Mouse (Mus musculus) adrenal gland, adult 2 months (tissue): ENCODE results near the gene Gm21962. TPM values are rescaled to one million over a fixed set of nuclear protein-coding genes. Genes with fewer than 3 reads are reported as not detected.

Experiments used
- DNase-seq: peaks from one replicate; pipeline ENCODE4 v3.0.0; 2021
- microRNA-seq, 2 experiments: library from miRNA; unstranded; fragments of <30 nt; microRNA quantifications; one replicate each; pipeline ENCODE4 v1.2.0; 2021
- polyA plus RNA-seq: library from polyadenylated mRNA; depleted of rRNA; stranded (reverse); fragments of >200 nt; gene quantifications from 2 replicates; pipeline ENCODE4 v1.2.3, GENCODE M21; 2012; rRNA removed
- total RNA-seq, 2 experiments: library from RNA; stranded (reverse); gene quantifications; 2 replicates each; pipeline ENCODE4 v1.2.3; 2021

Gene Gm21962
- total and polyA plus RNA-seq, 3 experiments, result not detected

- no peak for DNase-seq
These were observed 45.3 kb downstream of the Gm21962 start for GRCm38 (mm10) chr3:137716573-137717157.

Small RNAs within 50 kb of the gene (microRNA-seq; reads per million reads assigned to microRNA genes)
- gene Gm22468, result 0 reads per million in 2 experiments

Other genes starting within 250 kb of the Gm21962 start
- gene Ddit4l, start 49.9 kb upstream of the Gm21962 start, total RNA-seq, result 1 to 10 TPM in 1 of 2 experiments, under 1 TPM in 1; 0.37 to 1.3 TPM
- 0.20 and 0.27 TPM in 2 replicates for gene Ddit4l, start 49.9 kb upstream of the Gm21962 start, polyA plus RNA-seq
- gene H2afz, start 193.0 kb downstream of the Gm21962 start, total RNA-seq, result 100 to 1,000 TPM; 128 to 131 TPM
- gene H2afz, start 193.0 kb downstream of the Gm21962 start, polyA plus RNA-seq, result 178 and 236 TPM in 2 replicates
- gene Dnajb14, start 196.2 kb downstream of the Gm21962 start, total RNA-seq, result 10 to 100 TPM; 20.6 to 22.1 TPM
- 2.9 and 3.3 TPM in 2 replicates for gene Dnajb14, start 196.2 kb downstream of the Gm21962 start, polyA plus RNA-seq
- 10 to 100 TPM; 69.4 to 69.9 TPM for gene Lamtor3, start 247.0 kb downstream of the Gm21962 start, total RNA-seq
- gene Lamtor3, start 247.0 kb downstream of the Gm21962 start, polyA plus RNA-seq, result 9.2 and 12.9 TPM in 2 replicates